Mouse (Mus musculus) adrenal gland, adult 18-20 months (tissue): Measurements from ENCODE around the gene Ank3. TPM values are rescaled to one million over a fixed set of nuclear protein-coding genes. Genes with fewer than 3 reads are reported as not detected.
"Not testable (repeated sequence)": the region's sequence is repeated elsewhere in the genome, so short reads cannot be mapped to it uniquely, and the experiment has no call there.

Experiments used
- DNase-seq, 2 experiments: peaks; one replicate each; pipeline ENCODE4 v3.0.0; 2021 to 2022; ENCODE audit warnings: low spot score in 2 of 2
- total RNA-seq, 2 experiments: library from RNA; stranded (reverse); gene quantifications; 1 replicate in 1 of 2; 2 replicates in 1 of 2; pipeline ENCODE4 v1.2.3; 2021

Ank3 gene
- total RNA-seq, 2 experiments from 2014 or later, result 10.1 to 11.7 TPM

DNA sequence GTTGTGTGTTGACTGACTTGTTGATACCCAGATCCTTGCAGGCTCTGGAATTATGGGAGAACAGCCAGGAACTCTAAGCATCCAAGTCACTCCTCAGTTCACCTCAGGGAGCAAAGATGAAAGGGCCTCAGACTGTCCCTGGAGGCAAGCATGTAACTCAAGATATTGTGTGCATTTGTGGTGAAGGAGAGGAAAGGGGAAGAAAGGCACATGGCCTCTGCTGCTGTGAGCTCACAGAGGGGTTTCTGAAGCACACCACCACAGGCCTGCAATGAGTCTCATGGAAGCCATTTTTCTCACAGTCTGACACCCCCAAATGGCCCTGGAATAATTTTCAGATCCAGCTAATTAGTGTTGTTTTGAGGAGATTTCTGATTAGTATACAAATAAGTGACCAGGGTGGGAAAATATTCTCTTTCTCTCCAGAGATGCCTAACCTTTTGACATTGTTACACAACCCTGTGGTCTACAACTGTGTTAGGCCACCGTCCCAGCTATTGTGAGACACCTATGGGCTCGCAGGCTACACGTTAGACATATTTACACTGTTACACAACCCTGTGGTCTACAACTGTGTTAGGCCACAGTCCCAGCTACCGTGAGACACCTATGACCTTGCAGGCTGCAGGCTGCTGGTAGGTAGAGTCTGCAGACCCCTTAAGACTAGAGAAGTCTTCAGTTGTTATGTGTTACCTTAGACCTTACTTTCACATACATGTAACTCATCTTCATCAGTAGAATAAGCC, 485.5 kb downstream of the Ank3 start:
- no peak for DNase-seq

DNA sequence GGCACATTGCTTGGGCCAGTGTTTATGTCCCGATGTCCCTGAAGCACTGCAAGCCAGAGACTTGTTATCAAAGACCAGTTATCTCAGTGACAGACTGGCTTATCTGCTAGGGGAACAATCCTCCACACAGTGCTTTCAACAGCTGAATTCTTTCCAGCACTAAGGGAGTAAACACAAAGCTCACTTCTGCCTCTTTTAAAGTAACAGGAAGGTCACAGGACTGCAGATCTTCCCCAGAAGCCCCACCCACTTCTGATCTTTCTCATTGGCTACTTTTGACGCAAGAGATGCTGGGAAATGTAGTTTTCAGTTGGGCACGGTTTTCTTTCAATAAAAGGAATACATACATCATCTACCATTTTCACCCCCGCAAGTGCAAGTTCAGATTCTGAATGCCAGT, 489.8 kb downstream of the Ank3 start:
- peak in 1 of 2 experiments; percentile 29 for DNase-seq

DNA sequence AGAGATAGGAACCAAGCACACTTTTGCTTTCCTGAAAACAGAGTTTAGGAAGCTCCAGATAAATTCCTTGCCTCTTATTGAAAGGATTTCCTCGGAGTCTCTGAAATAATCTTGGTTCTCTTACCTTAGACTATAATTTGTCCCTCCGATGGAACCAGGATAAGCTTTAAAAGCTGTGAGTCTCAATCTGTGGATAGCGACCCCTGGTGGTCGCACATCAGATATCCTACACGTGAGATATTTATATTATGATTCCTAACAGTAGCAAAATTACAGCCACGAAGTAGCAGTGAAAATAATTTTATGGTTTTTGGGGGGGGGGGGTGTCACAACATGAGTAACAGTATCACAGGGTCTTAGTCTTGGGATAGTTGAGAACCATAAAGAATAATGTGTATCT, 491.2 kb downstream of the Ank3 start:
- peak in 1 of 2 experiments; percentile 48 for DNase-seq

DNA sequence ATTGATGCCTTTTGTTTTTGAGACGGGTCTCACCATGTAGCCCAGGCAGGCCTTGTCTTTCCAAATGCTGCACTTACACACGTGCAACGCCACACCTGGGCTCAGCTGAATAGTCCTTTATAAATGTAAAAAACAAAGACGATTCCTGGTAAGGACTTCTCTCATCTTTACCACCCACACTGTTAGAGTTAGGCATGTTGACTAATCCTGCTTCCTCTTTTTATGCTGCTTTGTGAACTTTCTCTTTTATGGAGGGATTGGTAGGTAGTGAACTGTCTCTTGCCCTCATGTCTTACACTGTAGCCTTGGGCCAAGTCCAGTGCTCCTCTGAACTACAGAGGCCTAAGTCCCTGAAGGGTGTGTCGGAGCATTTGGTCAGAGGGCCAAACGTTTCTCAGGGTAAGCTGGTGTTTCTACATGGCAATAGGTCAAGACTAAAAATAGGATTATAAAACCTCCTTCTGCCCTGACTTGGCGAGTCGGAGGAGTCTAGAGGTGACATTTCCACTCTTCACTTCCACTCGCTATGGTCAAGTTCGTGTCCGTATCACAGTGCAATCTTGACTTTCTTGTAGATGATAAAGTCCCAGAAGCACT, 491.9 kb downstream of the Ank3 start:
- no peak for DNase-seq

DNA sequence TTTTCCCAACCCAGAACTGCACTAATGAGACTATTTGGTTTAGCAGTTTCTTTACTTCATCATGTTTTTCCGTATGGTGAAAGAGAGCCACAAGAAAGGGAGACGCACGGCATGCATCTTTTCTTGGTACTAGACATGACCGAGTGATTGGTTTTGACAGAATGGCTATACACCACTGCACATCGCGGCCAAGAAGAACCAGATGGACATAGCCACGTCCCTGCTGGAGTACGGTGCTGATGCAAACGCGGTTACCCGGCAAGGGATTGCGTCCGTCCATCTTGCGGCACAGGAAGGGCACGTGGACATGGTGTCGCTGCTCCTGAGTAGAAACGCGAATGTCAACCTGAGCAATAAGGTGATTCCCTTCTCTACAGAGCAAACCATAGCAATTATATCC, 493.6 kb downstream of the Ank3 start:
- DNase-seq, result no peak

DNA sequence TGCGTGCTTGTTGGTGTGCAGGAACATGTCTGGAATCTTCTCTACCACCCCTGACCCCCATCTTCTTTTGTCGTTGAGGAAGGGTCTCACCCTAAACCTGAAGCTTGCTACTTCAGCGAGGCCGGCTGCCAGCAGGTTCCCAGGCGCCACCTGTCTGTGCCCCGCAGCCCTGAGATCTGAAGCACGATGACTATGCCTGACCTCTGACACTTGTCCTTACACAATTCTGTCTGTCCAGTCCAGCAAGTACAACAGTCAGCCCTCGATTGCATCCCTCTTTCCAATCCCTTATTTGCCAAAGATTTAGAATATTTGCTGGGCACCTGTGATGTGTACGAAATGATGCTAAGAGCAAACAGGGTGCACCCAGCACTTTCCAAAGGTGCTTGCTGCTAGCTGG, 497.0 kb downstream of the Ank3 start:
- no peak for DNase-seq

DNA sequence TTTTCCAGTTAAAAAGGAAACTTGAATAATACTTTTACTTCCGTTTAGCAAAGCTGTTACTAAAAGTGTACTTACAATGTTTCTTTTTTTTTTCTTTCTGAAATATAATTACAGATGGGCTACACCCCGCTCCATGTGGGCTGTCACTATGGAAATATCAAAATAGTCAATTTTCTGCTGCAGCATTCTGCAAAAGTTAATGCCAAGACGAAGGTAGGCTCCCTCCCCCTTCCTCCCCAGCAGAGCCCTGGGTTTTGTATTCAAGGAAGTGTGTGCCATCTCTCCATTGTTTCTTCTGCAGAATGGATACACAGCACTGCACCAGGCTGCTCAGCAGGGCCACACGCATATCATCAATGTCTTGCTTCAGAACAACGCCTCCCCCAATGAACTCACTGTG, 499.4 kb downstream of the Ank3 start:
- no peak for DNase-seq

DNA sequence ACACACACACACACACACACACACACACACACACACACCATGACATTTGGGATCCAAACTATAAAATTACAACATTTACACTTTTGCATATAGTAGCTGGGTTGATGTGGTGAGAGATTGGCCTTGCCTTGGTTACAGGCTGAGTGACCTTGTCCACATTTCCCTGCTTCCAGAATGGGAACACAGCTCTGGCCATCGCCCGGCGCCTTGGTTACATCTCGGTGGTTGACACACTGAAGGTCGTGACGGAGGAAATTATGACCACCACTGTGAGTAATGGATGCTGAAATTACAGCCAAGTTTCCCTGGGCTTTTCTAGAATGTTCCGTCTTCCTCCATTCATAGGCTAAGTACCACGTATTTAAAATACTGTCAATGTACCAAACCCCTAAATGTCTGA, 500.2 kb downstream of the Ank3 start:
- peak in 1 of 2 experiments; percentile 14 for DNase-seq

DNA sequence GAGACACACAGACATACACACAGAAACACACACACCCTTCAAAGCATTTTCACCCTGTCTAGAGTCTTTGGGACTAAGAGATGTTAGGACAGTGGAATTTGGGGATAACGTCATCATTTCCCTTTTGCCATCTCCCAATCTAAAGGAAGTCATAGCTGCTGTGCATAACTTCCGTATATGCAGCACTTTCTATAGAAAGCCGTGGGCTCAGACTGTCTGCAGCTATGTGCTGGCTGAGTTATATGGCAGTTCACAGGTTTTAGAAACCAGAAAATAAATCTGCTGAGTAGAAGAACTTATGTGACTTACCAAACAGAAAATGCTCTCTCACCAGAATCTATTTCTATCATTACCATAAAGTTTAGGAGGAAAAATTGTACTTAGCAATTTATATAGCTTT, 501.2 kb downstream of the Ank3 start:
- no peak for DNase-seq

DNA sequence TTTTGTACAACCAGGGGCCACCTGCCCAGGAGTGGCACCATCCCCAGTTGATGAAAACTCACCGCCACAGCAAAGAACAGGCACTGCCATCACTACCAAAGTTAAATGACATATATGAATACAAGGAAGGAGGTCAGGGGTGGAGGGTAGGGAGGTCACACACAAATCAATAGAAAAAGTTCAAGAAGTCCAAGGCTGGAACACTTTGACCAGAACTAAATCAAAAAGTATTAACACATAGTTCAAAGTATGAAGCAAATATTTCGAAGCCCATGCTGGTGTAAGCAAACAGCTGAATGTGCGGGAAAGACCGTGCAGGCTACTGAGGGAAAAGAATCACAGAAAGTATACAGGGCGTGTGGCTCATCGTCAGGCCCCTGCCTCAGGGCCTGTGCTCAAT, 503.5 kb downstream of the Ank3 start:
- no peak for DNase-seq

DNA sequence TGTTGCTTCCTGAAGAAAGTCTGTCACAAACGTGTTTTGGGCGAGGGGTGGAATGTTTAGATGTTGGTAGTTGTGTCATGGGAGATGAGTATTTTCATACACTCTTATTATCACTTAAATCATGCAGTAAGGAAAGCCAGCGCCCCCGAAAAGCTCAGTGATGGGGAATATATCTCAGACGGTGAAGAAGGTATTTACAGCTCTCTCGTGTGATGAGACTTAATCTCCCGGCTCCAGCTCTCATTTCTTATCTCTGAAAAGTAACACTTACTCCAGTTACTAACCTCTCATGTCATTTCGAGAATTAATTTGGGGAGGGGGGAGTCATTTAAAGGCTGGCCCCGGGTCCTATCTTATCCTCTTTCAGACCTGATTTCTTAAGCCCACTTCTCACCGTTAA, 505.7 kb downstream of the Ank3 start:
- DNase-seq, result no peak

DNA sequence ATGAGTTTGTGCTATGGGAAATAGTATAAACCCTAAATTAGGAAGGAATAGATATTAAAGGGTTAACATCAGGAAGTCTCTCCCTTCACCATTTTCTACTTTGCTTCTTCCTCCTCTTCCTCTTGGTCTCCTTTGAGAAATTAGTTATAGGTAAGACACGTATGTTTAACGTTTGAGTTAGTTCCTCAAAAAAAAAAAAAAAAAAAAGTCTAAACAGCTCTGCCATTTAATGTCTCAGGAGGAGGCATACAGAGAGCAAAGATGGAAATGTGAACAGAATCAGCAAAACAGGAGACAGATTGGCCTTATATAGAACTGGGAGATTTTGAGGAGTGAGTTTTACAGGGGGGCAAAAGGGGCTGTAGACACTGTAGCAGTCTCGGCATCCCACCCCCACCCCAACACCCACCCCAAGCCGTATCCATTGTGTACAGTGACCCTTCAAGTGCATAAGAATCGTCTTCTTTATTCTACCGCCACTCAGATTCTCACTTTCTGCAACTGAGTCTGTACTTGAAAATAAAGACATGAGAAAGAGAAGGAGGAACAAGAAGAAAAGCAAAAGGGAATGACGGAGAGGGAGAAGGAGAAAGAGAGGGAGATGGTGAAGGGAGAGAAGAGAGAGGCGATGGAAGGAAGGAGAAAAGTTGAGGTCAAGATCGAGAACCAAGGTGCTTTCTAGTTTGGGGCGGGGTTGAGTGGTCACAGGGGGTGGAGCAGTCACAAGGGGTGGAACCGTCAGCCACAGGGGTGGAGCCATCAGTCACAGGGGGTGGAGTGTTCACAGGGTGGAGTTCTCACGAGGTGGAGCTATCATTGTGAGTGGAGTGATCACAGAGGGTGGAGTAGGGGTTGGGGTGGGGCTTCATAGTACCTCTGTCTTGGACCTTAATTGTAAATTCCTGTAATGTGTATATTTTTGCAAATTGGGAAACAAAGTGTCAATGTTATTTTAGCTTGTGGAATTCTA, 509.5 kb downstream of the Ank3 start:
- DNase-seq, result no peak

DNA sequence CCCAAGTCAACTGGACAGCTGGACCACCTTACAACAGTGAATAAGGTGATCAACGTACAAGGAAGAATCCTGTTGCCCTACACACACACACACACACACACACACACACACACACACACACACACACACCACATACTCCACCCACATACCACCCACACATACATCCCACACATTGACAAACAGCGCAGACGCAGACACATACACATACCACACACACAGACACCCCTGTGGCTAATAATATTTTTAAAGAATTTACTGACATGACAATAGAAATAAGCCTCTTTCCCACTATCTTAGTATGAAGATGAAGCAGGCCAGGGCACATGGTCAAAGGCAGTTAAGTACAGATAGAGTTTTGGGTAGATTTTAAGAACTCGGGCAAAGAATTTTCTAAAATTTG, 511.3 kb downstream of the Ank3 start:
- no peak for DNase-seq

DNA sequence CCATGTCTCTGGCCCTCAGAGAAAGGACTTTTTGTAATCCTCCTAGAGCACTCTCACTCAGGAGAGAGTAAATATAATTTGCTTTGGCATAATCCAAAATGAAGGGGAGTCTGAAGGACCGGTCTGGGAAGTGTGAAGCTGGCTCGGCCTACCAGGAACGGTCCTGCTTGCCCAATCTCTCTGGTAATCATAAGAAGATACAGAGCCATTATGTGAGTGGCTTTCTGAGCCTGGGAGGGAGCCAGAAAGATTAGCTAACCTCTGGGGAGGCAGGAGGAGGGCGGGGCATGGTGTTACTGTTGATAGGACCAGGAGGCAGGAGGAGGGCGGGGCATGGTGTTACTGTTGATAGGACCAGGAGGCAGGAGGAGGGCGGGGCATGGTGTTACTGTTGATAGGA, 511.7 kb downstream of the Ank3 start:
- not testable (repeated sequence) for DNase-seq

DNA sequence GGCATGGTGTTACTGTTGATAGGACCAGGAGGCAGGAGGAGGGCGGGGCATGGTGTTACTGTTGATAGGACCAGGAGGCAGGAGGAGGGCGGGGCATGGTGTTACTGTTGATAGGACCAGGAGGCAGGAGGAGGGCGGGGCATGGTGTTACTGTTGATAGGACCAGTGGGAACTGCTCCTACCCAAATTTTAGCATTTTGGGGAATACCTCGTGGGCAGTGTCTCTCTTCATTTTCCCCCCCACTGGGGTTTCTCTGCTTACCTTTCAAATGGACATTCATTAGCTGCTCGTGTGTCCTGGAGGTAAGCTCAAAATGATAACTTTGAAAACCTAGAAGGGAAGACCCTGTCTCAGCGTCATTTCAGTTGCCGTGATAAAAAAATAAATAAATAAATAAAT, 512.2 kb downstream of the Ank3 start:
- not testable (repeated sequence) for DNase-seq

DNA sequence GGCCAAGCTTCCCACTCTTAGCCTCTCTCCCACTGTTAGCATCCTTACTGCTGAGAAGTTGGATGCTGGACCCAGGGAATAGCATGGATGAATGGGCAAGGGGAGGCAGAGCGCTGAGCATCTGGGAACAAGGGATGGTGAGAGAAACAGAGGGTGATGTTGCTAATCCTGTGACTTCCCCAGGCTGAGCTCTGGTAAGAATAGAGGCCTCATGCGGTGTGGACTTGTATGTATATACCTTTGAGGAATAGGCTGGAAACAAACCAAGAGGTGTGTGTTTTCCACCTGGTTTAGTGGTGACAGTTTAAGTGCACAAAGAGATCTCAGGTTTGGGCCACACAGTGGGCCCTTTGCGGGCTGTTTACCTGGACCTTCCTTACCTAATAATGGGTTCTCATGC, 517.0 kb downstream of the Ank3 start:
- no peak for DNase-seq

DNA sequence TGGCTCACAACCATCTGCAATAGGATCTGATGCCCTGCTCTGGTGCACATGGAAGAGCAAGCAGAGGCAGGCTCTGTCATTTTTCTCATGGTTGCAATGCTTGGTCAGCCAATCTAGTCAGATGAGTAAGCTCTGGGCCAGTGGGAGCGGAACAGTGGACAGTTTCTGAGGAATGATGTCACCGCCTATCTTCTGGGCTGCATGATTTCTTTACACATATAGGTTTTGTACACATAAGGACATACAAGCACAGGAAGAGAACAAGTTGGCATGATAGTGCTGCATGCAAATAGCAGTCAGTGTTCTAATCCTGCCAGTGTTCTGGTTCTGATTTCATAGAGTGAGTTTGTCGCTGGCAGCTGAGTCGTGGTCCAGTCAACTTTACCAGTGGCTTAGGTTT, 517.6 kb downstream of the Ank3 start:
- DNase-seq, result no peak

DNA sequence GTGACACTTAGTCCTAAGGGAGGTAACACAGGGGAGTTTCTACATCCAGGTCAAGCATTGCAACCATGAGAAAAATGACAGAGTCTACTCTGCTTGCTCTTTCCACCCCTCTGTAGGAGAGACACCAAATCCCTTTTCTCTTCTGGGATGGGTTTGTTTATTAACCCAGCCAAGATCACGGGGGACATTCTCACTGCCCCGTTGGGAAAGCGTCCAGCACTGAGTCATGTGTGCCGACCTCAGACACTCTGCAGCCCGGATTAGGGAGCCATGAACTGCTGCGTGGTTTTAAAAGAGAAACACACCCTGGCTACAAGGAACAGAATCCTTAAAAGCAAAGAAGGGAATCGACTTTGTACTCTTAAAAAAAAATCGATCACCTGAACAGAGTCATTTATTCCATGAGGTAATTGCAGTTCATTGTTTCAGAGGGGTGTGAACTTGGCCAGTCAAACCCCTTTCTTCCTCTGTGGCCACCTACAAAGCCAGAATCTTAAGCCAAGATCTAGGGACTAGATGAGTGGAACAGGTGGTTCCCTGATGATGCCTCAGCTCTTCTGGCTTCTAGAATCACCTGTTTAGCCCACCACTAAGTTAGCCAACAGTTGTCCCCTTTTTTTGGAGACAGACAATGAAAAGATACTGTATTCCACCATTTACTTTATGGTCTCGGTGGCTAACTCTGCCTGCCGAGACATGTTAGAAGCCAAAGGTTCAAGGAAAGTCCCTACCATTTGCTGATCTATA, 518.3 kb downstream of the Ank3 start:
- peak in 1 of 2 experiments; percentile 29 for DNase-seq

DNA sequence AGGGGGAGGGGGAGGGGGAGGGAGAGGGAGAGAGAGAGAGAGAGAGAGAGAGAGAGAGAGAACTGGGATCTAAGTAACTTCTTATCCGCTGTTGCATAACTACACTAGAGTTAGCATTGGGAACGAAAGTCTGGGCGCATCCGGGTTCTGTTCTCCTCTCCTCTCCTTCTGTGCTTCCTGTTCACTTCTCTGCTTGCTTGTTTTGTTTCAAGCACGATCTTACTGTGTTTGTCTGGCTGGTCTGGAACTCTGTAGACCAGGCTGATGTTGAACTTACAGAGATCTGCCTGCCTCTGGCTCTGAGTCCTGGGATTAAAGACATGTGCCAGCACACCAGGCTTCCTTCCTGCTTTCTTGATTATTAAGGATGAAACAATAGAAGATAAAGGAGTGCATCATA, 519.1 kb downstream of the Ank3 start:
- no peak for DNase-seq

DNA sequence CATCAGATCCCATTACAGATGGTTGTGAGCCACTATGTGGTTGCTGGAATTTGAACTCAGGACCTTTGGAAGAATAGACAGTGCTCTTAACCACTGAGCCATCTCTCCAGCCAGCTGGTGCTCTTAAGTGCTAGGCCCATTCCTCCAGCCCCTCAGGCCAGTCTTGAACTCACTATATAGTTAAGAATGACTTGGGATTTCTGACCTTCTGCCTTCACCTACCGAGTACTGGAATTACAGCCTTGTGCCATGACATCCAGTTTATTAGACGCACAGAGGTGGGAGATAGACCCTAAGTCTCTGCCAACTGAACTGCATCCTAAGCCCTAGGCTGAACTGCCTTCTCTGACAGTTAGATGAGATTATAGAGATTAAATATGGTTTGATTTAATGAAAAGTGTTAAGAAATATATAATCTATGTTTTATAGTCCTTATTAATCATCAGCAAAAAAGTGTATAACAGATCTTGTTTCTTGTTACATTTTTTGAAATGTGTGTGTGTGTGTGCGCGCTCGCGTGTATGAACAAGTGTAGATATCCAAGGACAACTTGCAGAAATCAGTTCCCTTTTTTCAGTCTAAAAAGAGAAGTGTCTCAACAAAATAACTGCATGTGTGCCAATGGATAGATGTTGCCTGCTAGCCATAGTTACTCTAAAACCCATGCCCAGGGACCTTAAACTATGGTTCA, 520.0 kb downstream of the Ank3 start:
- DNase-seq, result no peak

DNA sequence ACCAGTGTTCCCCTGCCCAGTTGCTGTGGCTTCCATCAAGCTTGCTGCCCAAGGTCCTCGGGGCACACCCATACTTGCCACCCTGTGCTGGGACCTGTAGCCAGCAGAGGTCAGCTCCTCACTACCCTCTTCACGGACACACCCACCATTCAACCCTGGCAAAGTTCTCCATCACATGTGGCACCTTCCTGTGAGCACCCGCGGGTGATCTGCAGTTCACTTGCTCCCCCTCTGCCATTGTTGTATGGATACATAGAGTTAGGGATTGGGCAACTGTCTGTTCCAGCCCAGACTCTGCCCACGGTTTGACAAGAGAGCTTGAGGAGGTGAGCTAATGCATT, 520.5 kb downstream of the Ank3 start:
- no peak for DNase-seq
